Mouse (Mus musculus) R1 (cell line): ENCODE measurements around the gene Trabd.

Experiments used
- DNase-seq: peaks from one replicate; pipeline ENCODE4 v3.0.0-alpha.2; 2018; ENCODE audit warnings: low read depth, low spot score

Gene Trabd

GRCm38 (mm10) chr15:89078208-89078836 lies 3.4 kb downstream of the Trabd start:
- peak; percentile 59 for DNase-seq

- DNase-seq = no peak
Observed at GRCm38 (mm10) chr15:89083906-89084305, 9.0 kb downstream of the Trabd start.

- DNase-seq = no peak
Observed at GRCm38 (mm10) chr15:89084826-89085225, 9.9 kb downstream of the Trabd start.

- DNase-seq = peak; percentile 82
Observed at GRCm38 (mm10) chr15:89088607-89089247, 13.8 kb downstream of the Trabd start, which contains the start of gene Selenoo. Gene Selenoo, plus strand, starts transcription at chr15:89089084.

GRCm38 (mm10) chr15:89089248-89090051 lies 14.5 kb downstream of the Trabd start:
- DNase-seq = no peak

GRCm38 (mm10) chr15:89090662-89091061 lies 15.7 kb downstream of the Trabd start:
- DNase-seq = no peak

GRCm38 (mm10) chr15:89092181-89092580 lies 17.3 kb downstream of the Trabd start:
- no peak for DNase-seq

- no peak for DNase-seq
Observed at GRCm38 (mm10) chr15:89097450-89097849, 22.5 kb downstream of the Trabd start.

- DNase-seq = no peak
Observed at GRCm38 (mm10) chr15:89098616-89099015, 23.7 kb downstream of the Trabd start.

GRCm38 (mm10) chr15:89100823-89101222 lies 25.9 kb downstream of the Trabd start:
- no peak for DNase-seq

- DNase-seq = no peak
Observed at GRCm38 (mm10) chr15:89102646-89103045, 27.7 kb downstream of the Trabd start.

- DNase-seq = no peak
Observed at GRCm38 (mm10) chr15:89103921-89104320, 29.0 kb downstream of the Trabd start.

GRCm38 (mm10) chr15:89104425-89104824 lies 29.5 kb downstream of the Trabd start:
- DNase-seq = no peak

- DNase-seq = no peak
Observed at GRCm38 (mm10) chr15:89106073-89106472, 31.1 kb downstream of the Trabd start.

- no peak for DNase-seq
Observed at GRCm38 (mm10) chr15:89106976-89107375, 32.1 kb downstream of the Trabd start.

- DNase-seq = peak; percentile 51
Observed at GRCm38 (mm10) chr15:89110147-89110546, 35.2 kb downstream of the Trabd start.

GRCm38 (mm10) chr15:89118007-89118406 lies 43.1 kb downstream of the Trabd start:
- no peak for DNase-seq

- DNase-seq = peak; percentile 96
Observed at GRCm38 (mm10) chr15:89122649-89123366, 47.9 kb downstream of the Trabd start, which contains the start of gene Tubgcp6. Gene Tubgcp6, minus strand, starts transcription at chr15:89123112.

GRCm38 (mm10) chr15:89123595-89123994 lies 48.7 kb downstream of the Trabd start:
- peak; percentile 60 for DNase-seq

- no peak for DNase-seq
Observed at GRCm38 (mm10) chr15:89124312-89124711, 49.4 kb downstream of the Trabd start.

GRCm38 (mm10) chr15:89125351-89125750 lies 50.4 kb downstream of the Trabd start:
- DNase-seq = no peak

- DNase-seq = no peak
Observed at GRCm38 (mm10) chr15:89126622-89127021, 51.7 kb downstream of the Trabd start.
